Mouse (Mus musculus): ENCODE data around the gene Csad. TPM values are rescaled to one million over a fixed set of nuclear protein-coding genes. Genes with fewer than 3 reads are reported as not detected.
A peak's percentile ranks its signal among the peaks of the same experiment; 100 is the strongest.

The Csad gene
- polyA plus RNA-seq, 1 experiment: 106 TPM

DNA sequence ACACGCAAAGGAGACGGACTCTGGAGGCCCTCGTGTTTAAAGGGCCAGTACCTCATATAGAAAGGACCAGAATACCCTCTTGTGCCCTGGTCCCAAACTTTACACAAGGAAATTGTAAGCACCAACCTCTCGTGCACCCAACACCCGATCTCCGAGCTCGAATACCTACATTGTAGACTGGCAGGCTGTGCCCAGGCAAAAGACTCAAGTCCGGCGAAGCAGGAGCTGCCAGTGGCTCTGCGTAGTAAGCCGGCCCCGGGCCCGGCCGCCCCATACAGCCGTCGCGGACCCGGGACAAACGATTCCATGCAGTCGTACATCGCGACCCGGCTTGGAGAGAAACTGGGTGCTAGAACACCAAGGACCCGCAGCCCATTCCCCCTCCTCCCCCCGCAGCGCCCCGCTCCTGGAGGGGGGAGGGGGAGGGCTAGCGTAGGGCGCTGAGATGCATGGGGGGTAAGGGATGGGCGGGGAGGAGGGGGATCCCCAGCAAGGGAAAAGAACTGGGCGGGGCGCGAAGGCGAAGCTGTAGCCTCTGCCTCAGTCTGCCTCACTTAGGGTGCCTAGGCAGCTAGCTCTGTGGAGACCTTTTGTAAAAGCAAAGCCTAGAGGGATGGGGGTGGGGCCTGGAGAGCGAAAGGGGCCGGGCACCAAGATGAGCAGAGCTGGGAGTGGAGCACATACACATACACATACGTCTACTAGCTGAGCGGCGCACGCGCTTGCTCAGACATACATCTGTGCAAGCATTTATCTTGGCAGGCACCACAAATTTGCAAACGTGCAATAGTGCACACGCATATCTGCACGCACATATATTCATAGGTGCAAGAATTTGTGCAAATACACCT lies 41.6 kb upstream of the Csad start:
- WGBS: under 1% methylated on average over 41 of the region's 44 CpGs
- peaks cover 27% of the 10 kb centered on the region for H3K4me1 ChIP-seq (ENCODE audit: control insufficient read depth, insufficient read depth, low read length)
- peak; percentile 90; the same call in 1 of the 2 replicates for TF ChIP-seq POLR2A (IDR thresholded peaks at IDR 0.05; ENCODE audit: borderline replicate concordance, extremely low read depth, low read depth, low read length)
- TF ChIP-seq CTCF (IDR thresholded peaks at IDR 0.05; ENCODE audit: insufficient read depth, low read length): no peak
- DNase-seq: peak; percentile 74
- H3K4me3 ChIP-seq (replicated peaks; ENCODE audit: extremely low read depth, low read depth, low read length): peak overlapping the region; percentile 74

GRCm38 (mm10) chr15:102245461-102245881 lies 40.9 kb upstream of the Csad start:
- Histone ChIP-seq H3K4me1 (ENCODE audit: control insufficient read depth, insufficient read depth, low read length) (peaks cover 31% of the 10 kb centered on the region), H3K4me3 (replicated peaks; ENCODE audit: extremely low read depth, low read depth, low read length) (peak overlapping the region; percentile 74)
- DNase-seq: no peak
- 5% methylated on average over 14 of the region's 14 CpGs for WGBS
- TF ChIP-seq CTCF (IDR thresholded peaks at IDR 0.05; ENCODE audit: insufficient read depth, low read length) (no peak), POLR2A (IDR thresholded peaks at IDR 0.05; ENCODE audit: borderline replicate concordance, extremely low read depth, low read depth, low read length) (peak; percentile 68; the same call in 1 of the 2 replicates)

GRCm38 (mm10) chr15:102244306-102245191 lies 40.0 kb upstream of the Csad start:
- WGBS: 5% methylated on average over 19 of the region's 19 CpGs
- TF ChIP-seq POLR2A (IDR thresholded peaks at IDR 0.05; ENCODE audit: borderline replicate concordance, extremely low read depth, low read depth, low read length) (no peak), CTCF (IDR thresholded peaks at IDR 0.05; ENCODE audit: insufficient read depth, low read length) (no peak)
- Histone ChIP-seq H3K4me1 (ENCODE audit: control insufficient read depth, insufficient read depth, low read length) (peaks cover 31% of the 10 kb centered on the region), H3K4me3 (replicated peaks; ENCODE audit: extremely low read depth, low read depth, low read length) (peak overlapping the region; percentile 74)
- DNase-seq: no peak

GRCm38 (mm10) chr15:102243229-102244190 lies 39.0 kb upstream of the Csad start:
- WGBS: 2% methylated on average over 22 of the region's 22 CpGs
- peak; percentile 91 for DNase-seq

DNA sequence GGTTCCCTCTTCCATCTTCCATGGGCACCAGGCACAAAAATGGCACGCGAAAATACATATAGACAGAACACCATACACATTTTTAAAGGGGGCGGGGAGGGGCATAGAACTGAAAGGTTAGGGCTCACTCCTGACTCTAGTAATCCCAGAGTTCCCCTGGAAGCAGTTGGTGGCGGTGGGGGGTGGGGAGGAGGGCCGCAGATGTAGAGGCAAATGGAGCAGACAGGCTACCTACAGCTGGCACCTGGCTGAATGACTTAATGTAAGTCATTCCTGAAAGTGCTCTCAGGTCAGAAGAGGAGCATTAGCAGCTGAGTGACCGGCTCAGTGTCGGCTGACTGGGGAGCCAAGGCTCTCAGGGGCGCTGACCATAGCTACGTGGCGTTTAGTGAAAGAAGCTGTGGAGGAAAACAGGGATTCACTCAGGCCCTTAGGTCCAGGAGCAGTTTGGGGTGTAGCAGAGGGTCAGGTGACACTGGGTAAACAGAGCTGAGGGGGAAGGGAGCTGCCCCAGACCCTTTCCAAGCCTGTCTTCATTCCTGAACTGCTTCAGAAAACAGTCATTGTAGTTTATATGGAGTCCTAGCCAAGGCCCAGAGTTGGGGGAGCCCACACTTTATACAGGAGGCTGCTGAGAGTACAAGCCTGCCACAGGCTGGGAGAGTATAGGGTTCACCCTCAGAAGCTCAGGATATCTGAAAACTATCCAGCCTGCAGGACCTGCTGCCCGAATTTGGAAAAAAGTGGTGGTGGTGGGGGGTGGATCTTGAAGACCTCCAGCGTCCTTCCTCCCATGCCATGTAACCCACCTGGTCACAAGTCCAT lies 38.1 kb upstream of the Csad start:
- peaks cover 30% of the 10 kb centered on the region for H3K4me1 ChIP-seq (ENCODE audit: control insufficient read depth, insufficient read depth, low read length)
- H3K4me3 ChIP-seq (replicated peaks; ENCODE audit: extremely low read depth, low read depth, low read length): peak overlapping the region; percentile 67
- TF ChIP-seq POLR2A (IDR thresholded peaks at IDR 0.05; ENCODE audit: borderline replicate concordance, extremely low read depth, low read depth, low read length): no peak
- WGBS: 50% methylated on average over 12 of the region's 12 CpGs
- DNase-seq: peak; percentile 34

More at GRCm38 (mm10) chr15:102243229-102244190, 39.0 kb upstream of the Csad start:
- Histone ChIP-seq H3K4me1 (ENCODE audit: control insufficient read depth, insufficient read depth, low read length) (peaks cover 30% of the 10 kb centered on the region), H3K4me3 (replicated peaks; ENCODE audit: extremely low read depth, low read depth, low read length) (peak overlapping the region; percentile 67)
- TF ChIP-seq POLR2A (IDR thresholded peaks at IDR 0.05; ENCODE audit: borderline replicate concordance, extremely low read depth, low read depth, low read length): peak; percentile 81; the same call in 1 of the 2 replicates
- TF ChIP-seq CTCF (IDR thresholded peaks at IDR 0.05; ENCODE audit: insufficient read depth, low read length): no peak

GRCm38 (mm10) chr15:102240607-102241006 lies 36.1 kb upstream of the Csad start:
- 58% methylated on average over 4 of the region's 4 CpGs for WGBS
- Histone ChIP-seq H3K4me3 (replicated peaks; ENCODE audit: extremely low read depth, low read depth, low read length) (no peak overlapping the region), H3K4me1 (ENCODE audit: control insufficient read depth, insufficient read depth, low read length) (peaks cover 33% of the 10 kb centered on the region)
- TF ChIP-seq CTCF (IDR thresholded peaks at IDR 0.05; ENCODE audit: insufficient read depth, low read length) (no peak), POLR2A (IDR thresholded peaks at IDR 0.05; ENCODE audit: borderline replicate concordance, extremely low read depth, low read depth, low read length) (peak; percentile 20; the same call in 1 of the 2 replicates)
- DNase-seq: no peak

- no peak overlapping the region for H3K4me3 ChIP-seq (replicated peaks; ENCODE audit: extremely low read depth, low read depth, low read length)
- H3K4me1 ChIP-seq (ENCODE audit: control insufficient read depth, insufficient read depth, low read length): peaks cover 36% of the 10 kb centered on the region
- no peak for DNase-seq
- 68% methylated on average over 11 of the region's 11 CpGs for WGBS
- TF ChIP-seq CTCF (IDR thresholded peaks at IDR 0.05; ENCODE audit: insufficient read depth, low read length) (no peak), POLR2A (IDR thresholded peaks at IDR 0.05; ENCODE audit: borderline replicate concordance, extremely low read depth, low read depth, low read length) (no peak)
Observed at GRCm38 (mm10) chr15:102239851-102240250, 35.3 kb upstream of the Csad start.

DNA sequence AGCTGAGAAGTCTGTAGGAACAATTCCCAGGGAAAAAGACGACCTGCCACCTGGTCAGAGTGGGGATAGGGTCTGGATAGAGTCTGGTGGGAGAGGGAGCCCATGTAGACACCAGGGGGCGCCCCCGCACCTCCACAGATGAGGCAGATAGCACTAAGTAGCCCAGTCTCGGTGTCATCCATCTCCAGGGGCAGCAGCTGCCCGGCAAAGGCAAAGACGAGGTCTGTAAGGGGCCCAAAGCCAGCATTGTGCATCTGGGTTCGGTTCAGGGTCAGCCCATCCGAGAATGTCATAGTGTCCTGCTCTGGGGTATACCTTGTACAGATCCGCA lies 34.7 kb upstream of the Csad start:
- DNase-seq: peak; percentile 81
- H3K4me1 ChIP-seq (ENCODE audit: control insufficient read depth, insufficient read depth, low read length): peaks cover 40% of the 10 kb centered on the region
- 14% methylated on average over 9 of the region's 9 CpGs for WGBS
- H3K4me3 ChIP-seq (replicated peaks; ENCODE audit: extremely low read depth, low read depth, low read length): no peak overlapping the region
- TF ChIP-seq POLR2A (IDR thresholded peaks at IDR 0.05; ENCODE audit: borderline replicate concordance, extremely low read depth, low read depth, low read length) (no peak), CTCF (IDR thresholded peaks at IDR 0.05; ENCODE audit: insufficient read depth, low read length) (peak; percentile 73)

All from lung, adult 2 months (tissue).